Mouse (Mus musculus): Measurements from ENCODE around the gene C1qtnf6.

- TF ChIP-seq POLR2A (IDR thresholded peaks at IDR 0.05; ENCODE audit: borderline replicate concordance, insufficient read depth, low read length) (no peak), CTCF (IDR thresholded peaks at IDR 0.05; ENCODE audit: borderline replicate concordance, insufficient read depth, low read depth, low read length) (no peak)
These were observed 33.7 kb upstream of the C1qtnf6 start for GRCm38 (mm10) chr15:78564764-78565435.

All from cerebellum, adult 2 months (tissue).